Mouse (Mus musculus): Measurements from ENCODE around the gene Trpc2. TPM values are rescaled to one million over a fixed set of nuclear protein-coding genes. Genes with fewer than 3 reads are reported as not detected.

Gene Trpc2
- total and polyA plus RNA-seq, 2 experiments from 2014 or later: 1.1 TPM; not detected in 1

DNA sequence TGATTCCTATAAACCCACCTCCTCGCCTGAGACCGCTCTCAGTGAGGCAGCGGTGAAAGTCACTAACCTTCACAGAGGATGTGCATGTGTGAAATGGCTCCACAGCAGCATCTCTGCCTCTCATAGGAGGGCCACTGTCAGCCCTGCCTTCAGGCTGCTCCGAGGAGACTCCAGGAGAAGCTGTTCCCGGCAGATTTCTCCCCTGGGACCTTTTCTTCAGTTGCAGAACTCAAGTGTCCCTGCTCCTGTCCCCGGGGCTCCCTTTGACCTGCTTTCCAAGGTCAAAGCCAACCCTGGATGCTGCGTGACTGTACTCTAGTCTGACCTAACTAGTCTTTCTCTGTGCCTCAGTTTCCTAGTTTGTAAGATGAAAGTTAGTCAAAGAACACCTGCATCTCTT is 26.3 kb downstream of the Trpc2 start, which contains the start of gene Art5:
Gene Art5 (minus strand): TSS at position 319 of the 400 bp plus-strand sequence.
- no peak for ATAC-seq
- no peaks in the 10 kb centered on the region for H3K36me3 ChIP-seq (ENCODE audit: insufficient read depth)
- no peaks in the 10 kb centered on the region for H3K9me3 ChIP-seq (ENCODE audit: low read length)
- no peak within 1 kb of the TSS for H3K27ac ChIP-seq (ENCODE audit: low read depth, low read length)
- H3K4me1 ChIP-seq (ENCODE audit: insufficient read depth): no peaks in the 10 kb centered on the region
- no peak within 1 kb of the TSS for H3K4me3 ChIP-seq (ENCODE audit: low read depth, low read length)
- no peak within 1 kb of the TSS for H3K9ac ChIP-seq
- no peak within 1 kb of the TSS for H3K4me2 ChIP-seq (ENCODE audit: low read depth)
- TF ChIP-seq CTCF (IDR thresholded peaks at IDR 0.05; ENCODE audit: low read depth): no peak
- 79% methylated on average over 7 of the region's 7 CpGs for WGBS
- no peak for DNase-seq
- H3K27me3 ChIP-seq (ENCODE audit: insufficient read depth, low read length): no peaks in the 10 kb centered on the region

DNA sequence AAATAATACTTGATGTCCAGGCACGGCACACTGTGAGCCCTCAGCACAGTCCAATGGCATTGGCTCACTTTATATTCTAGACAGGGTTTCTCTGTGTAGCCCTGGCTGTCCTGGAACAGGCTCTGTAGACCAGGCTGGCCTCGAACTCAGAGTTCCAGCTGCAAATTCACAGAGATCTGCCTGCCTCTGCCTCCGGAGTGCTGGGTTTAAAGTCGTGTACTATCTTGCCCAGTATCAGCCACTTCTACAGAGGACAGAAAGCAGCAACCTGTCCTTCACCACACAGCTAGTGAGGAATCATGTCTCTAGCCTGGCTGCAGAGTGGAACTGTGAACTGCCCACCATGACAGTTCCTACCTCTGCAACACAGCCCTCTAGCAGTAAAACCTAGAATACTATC is 26.8 kb downstream of the Trpc2 start:
- no peaks in the 10 kb centered on the region for H3K27me3 ChIP-seq (ENCODE audit: insufficient read depth, low read length)
- no peak for TF ChIP-seq CTCF (IDR thresholded peaks at IDR 0.05; ENCODE audit: low read depth)
- no peaks in the 10 kb centered on the region for H3K9me3 ChIP-seq (ENCODE audit: low read length)
- DNase-seq: no peak
- H3K9ac ChIP-seq: no peak overlapping the region
- no peaks in the 10 kb centered on the region for H3K4me1 ChIP-seq (ENCODE audit: insufficient read depth)
- ATAC-seq: no peak
- H3K36me3 ChIP-seq (ENCODE audit: insufficient read depth): no peaks in the 10 kb centered on the region
- WGBS: 87% methylated on average over 4 of the region's 4 CpGs
- H3K4me2 ChIP-seq (ENCODE audit: low read depth): no peak overlapping the region
- no peak overlapping the region for H3K4me3 ChIP-seq (ENCODE audit: low read depth, low read length)
- no peak overlapping the region for H3K27ac ChIP-seq (ENCODE audit: low read depth, low read length)

DNA sequence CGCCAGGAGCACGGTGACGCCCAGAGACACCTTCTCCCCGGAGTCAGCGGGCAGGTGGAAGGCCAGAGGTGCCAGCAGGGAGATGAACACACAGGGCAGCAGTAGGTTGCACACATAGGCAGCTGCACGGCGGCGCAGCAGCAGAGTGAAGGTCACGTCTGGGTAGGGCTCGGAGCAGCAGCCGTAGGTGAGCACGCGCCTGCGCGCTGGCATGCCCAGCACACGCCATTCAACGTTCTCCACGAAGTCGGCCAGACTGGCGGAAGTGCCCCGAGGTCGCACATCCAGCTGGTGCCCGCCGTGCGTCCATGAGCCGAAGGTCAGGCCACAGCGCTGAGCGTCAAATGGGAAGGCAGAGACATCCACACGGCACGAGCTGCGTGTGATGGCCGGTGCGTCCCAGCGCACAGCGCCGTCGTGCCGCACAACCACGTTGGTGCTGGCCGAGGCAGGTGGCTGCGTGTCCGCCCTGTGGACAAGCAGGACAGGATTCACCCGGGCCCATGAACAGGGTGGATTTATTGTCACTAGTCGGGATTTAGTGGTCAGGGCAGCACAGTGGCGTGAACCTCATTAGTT is 30.3 kb downstream of the Trpc2 start:
- WGBS: 89% methylated on average over 45 of the region's 45 CpGs
- no peak overlapping the region for H3K9ac ChIP-seq
- no peak for TF ChIP-seq CTCF (IDR thresholded peaks at IDR 0.05; ENCODE audit: low read depth)
- no peak overlapping the region for H3K27ac ChIP-seq (ENCODE audit: low read depth, low read length)
- H3K4me2 ChIP-seq (ENCODE audit: low read depth): no peak overlapping the region
- no peaks in the 10 kb centered on the region for H3K27me3 ChIP-seq (ENCODE audit: insufficient read depth, low read length)
- no peaks in the 10 kb centered on the region for H3K9me3 ChIP-seq (ENCODE audit: low read length)
- 0 out of 2 replicates have a peak, but pooled peaks cover under 1% of the 10 kb centered on the region for H3K36me3 ChIP-seq (ENCODE audit: insufficient read depth)
- DNase-seq: no peak
- H3K4me1 ChIP-seq (ENCODE audit: insufficient read depth): no peaks in the 10 kb centered on the region
- H3K4me3 ChIP-seq (ENCODE audit: low read depth, low read length): no peak overlapping the region
- no peak for ATAC-seq

DNA sequence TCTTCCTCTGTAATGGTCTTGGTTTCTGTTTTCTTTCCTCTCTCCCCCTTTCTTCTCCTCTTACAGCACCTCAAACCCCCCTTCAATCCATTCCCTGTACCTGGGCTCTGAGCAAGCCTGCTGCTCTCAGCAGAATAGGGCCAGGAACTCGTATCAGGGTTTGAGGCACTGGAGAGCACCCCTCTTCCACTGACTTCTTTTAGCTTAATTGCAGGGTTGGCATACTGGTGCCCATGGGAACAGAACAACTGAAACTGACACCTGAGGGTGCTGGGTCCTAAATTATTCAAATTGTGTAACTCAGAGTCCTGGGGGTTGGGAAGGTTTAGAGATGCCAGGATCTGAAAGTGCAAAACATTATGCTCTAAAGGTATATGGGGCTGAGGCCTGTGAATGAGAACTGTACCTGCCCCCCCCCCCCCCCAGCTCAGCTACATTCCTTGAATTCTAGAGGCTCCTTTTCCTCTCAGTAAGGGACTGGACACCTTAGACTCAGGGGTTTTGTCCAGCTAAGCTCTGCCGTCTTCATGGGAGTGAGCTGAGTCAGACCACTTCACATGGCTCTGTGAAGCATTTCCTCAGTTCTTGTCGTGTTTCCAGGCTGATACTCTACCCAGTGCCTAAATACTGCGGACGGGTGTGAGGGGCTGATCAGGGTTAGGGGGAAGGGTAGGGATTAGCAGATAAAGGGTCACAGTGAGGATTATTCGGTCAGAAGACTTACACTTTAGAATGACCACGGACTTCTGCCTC is 33.8 kb downstream of the Trpc2 start, which contains the start of gene Chrna10:
Gene Chrna10 (minus strand): TSS at position 250 of the 753 bp plus-strand sequence.
- no peak for ATAC-seq
- WGBS: 46% methylated on average over 7 of the region's 7 CpGs
- Histone ChIP-seq H3K36me3 (ENCODE audit: insufficient read depth) (peaks cover 34% of the 10 kb centered on the region), H3K27me3 (ENCODE audit: insufficient read depth, low read length) (no peaks in the 10 kb centered on the region), H3K4me3 (ENCODE audit: low read depth, low read length) (no peak within 1 kb of the TSS), H3K4me1 (ENCODE audit: insufficient read depth) (no peaks in the 10 kb centered on the region), H3K9me3 (ENCODE audit: low read length) (no peaks in the 10 kb centered on the region), H3K9ac (no peak within 1 kb of the TSS), H3K4me2 (ENCODE audit: low read depth) (no peak within 1 kb of the TSS), H3K27ac (ENCODE audit: low read depth, low read length) (no peak within 1 kb of the TSS)
- no peak for DNase-seq
- no peak for TF ChIP-seq CTCF (IDR thresholded peaks at IDR 0.05; ENCODE audit: low read depth)

DNA sequence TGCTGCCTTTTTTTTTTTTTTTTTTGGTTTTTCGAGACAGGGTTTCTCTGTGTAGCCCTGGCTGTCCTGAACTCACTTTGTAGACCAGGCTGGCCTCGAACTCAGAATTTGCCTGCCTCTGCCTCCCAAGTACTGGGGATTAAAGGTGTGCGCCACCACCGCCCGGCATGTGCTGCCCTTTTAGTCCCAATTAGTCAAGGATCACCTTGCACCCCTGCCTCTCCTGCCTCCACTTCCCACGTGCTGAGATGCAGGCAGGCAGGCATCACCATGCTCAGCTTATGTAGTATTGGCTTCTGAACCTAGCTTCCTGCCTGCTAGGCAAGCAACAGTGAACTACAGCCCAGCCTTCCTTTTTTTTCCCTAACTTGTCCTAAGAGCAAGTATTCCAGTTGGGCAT is 34.5 kb downstream of the Trpc2 start:
- ATAC-seq: no peak
- Histone ChIP-seq H3K9me3 (ENCODE audit: low read length) (no peaks in the 10 kb centered on the region), H3K9ac (no peak overlapping the region), H3K4me2 (ENCODE audit: low read depth) (no peak overlapping the region), H3K36me3 (ENCODE audit: insufficient read depth) (peaks cover 40% of the 10 kb centered on the region), H3K4me1 (ENCODE audit: insufficient read depth) (no peaks in the 10 kb centered on the region), H3K4me3 (ENCODE audit: low read depth, low read length) (no peak overlapping the region), H3K27me3 (ENCODE audit: insufficient read depth, low read length) (no peaks in the 10 kb centered on the region), H3K27ac (ENCODE audit: low read depth, low read length) (no peak overlapping the region)
- DNase-seq: no peak
- no peak for TF ChIP-seq CTCF (IDR thresholded peaks at IDR 0.05; ENCODE audit: low read depth)
- 74% methylated on average over 6 of the region's 6 CpGs for WGBS

DNA sequence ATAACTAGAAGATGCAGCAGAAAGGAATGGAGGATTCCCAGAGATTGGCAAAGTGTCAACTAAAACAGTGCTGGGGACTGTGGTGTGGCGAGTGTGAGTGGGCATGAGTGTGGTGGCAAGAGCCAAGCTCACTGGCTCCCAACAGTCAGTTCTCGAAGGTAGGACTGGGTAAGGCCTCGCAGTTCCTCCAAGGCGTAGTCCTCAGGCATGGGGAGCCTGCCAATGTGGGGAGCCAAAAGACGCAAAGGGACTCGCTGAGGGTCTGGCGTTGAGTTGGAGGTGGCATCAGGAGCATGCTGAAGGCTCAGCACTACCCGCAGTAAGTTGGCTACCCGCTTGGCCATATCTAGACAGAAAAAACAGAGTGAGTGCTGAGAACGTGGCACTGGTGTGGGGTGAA is 37.4 kb downstream of the Trpc2 start:
- ATAC-seq (no peak), DNase-seq (no peak)
- Histone ChIP-seq H3K4me1 (ENCODE audit: insufficient read depth) (no peaks in the 10 kb centered on the region), H3K27ac (ENCODE audit: low read depth, low read length) (no peak overlapping the region), H3K4me3 (ENCODE audit: low read depth, low read length) (no peak overlapping the region), H3K36me3 (ENCODE audit: insufficient read depth) (peaks cover 70% of the 10 kb centered on the region), H3K9ac (no peak overlapping the region), H3K9me3 (ENCODE audit: low read length) (no peaks in the 10 kb centered on the region), H3K4me2 (ENCODE audit: low read depth) (no peak overlapping the region), H3K27me3 (ENCODE audit: insufficient read depth, low read length) (no peaks in the 10 kb centered on the region)
- TF ChIP-seq CTCF (IDR thresholded peaks at IDR 0.05; ENCODE audit: low read depth): no peak
- 92% methylated on average over 10 of the region's 10 CpGs for WGBS

DNA sequence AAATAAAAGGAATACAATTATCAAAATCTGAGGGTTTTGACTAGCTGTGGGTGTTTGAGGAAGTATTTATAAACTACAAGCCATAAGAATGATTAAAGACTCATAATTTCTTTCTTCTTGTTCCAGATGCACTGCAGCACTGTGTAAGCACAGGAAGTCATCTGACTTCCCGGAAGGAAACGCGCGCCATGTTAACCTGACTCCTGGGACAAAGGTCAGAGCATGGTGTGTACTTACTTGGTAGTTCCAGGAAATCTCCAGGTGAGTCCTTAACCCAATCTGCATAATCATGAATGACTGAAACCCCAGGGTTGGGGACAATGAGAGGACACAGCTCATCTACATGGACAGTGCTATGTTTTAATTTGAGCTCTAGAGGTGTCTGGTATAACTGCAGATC is 49.5 kb downstream of the Trpc2 start:
- Histone ChIP-seq H3K4me3 (ENCODE audit: low read depth, low read length) (no peak overlapping the region), H3K27ac (ENCODE audit: low read depth, low read length) (no peak overlapping the region), H3K4me2 (ENCODE audit: low read depth) (no peak overlapping the region), H3K9ac (no peak overlapping the region), H3K27me3 (ENCODE audit: insufficient read depth, low read length) (no peaks in the 10 kb centered on the region), H3K9me3 (ENCODE audit: low read length) (no peaks in the 10 kb centered on the region), H3K36me3 (ENCODE audit: insufficient read depth) (peaks cover 60% of the 10 kb centered on the region), H3K4me1 (ENCODE audit: insufficient read depth) (no peaks in the 10 kb centered on the region)
- DNase-seq (no peak), ATAC-seq (no peak)
- no peak for TF ChIP-seq CTCF (IDR thresholded peaks at IDR 0.05; ENCODE audit: low read depth)
- 94% methylated on average over 4 of the region's 4 CpGs for WGBS

Measured in forebrain, postnatal 0 days (tissue).